Mouse (Mus musculus) myocyte (in vitro differentiated cells): ENCODE data around the gene Pcx. TPM values are rescaled to one million over a fixed set of nuclear protein-coding genes. Genes with fewer than 3 reads are reported as not detected.

Source experiments
- H3K27me3 ChIP-seq: one replicate; pipeline ENCODE4 v1.6.1; 2011; ENCODE audit not compliant: control insufficient read depth, insufficient read depth, insufficient read length
- H3K36me3 ChIP-seq: one replicate; pipeline ENCODE4 v1.6.1; 2011; ENCODE audit not compliant: control insufficient read depth, insufficient read depth
- H3K4me2 ChIP-seq: one replicate; pipeline ENCODE4 v1.6.1; 2011; ENCODE audit warnings: low read depth, control low read depth
- H3K4me3 ChIP-seq: one replicate; pipeline ENCODE4 v1.5.1; 2011; ENCODE audit warnings: mild to moderate bottlenecking, control low read depth, moderate library complexity
- H3K79me2 ChIP-seq: one replicate; pipeline ENCODE4 v1.6.1; 2011; ENCODE audit not compliant: control insufficient read depth, insufficient read depth
- H3ac ChIP-seq: one replicate; pipeline ENCODE4 v1.6.1; 2011; ENCODE audit not compliant: control insufficient read depth, insufficient read length
- CEBPB ChIP-seq: IDR thresholded peaks from 2 replicates; pipeline ENCODE4 v1.6.1; 2011; ENCODE audit warnings: mild to moderate bottlenecking, moderate library complexity; ENCODE audit not compliant: poor library complexity, insufficient read depth, severe bottlenecking
- E2F4 ChIP-seq: IDR thresholded peaks from one replicate; pipeline ENCODE4 v1.6.1; 2011; ENCODE audit warnings: mild to moderate bottlenecking, control low read depth, moderate library complexity; ENCODE audit not compliant: insufficient read depth
- MAX ChIP-seq: IDR thresholded peaks from one replicate; pipeline ENCODE4 v1.6.1; 2011; ENCODE audit warnings: low read depth, mild to moderate bottlenecking, control low read depth
- MYOD1 ChIP-seq, 3 experiments: IDR thresholded peaks; one replicate each; pipeline ENCODE4 v1.6.1; 2011; ENCODE audit warnings: control low read depth in 2 of 3, low read depth in 2 of 3, mild to moderate bottlenecking in 2 of 3, moderate library complexity in 1 of 3; ENCODE audit not compliant: insufficient read length in 2 of 3, control insufficient read depth in 1 of 3
- MYOG ChIP-seq, 3 experiments: IDR thresholded peaks; one replicate each; pipeline ENCODE4 v1.6.1; 2011; ENCODE audit warnings: control low read depth in 2 of 3, low read depth in 2 of 3, mild to moderate bottlenecking in 2 of 3; ENCODE audit not compliant: insufficient read length in 2 of 3, control insufficient read depth in 1 of 3, insufficient read depth in 1 of 3
- POLR2A ChIP-seq: IDR thresholded peaks from one replicate; pipeline ENCODE4 v1.6.1; 2011; ENCODE audit warnings: low read depth, mild to moderate bottlenecking, control low read depth, moderate library complexity; ENCODE audit not compliant: insufficient read length
- POLR2AphosphoS2 ChIP-seq: IDR thresholded peaks from one replicate; pipeline ENCODE4 v1.6.1; 2011; ENCODE audit warnings: low read depth, control low read depth; ENCODE audit not compliant: insufficient read length
- REST ChIP-seq: IDR thresholded peaks from one replicate; pipeline ENCODE4 v1.6.1; 2011; ENCODE audit warnings: mild to moderate bottlenecking, control low read depth, moderate library complexity; ENCODE audit not compliant: insufficient read depth, insufficient read length
- SRF ChIP-seq: IDR thresholded peaks from one replicate; pipeline ENCODE4 v1.6.1; 2011; ENCODE audit warnings: low read depth; ENCODE audit not compliant: control insufficient read depth, insufficient read length
- TCF12 ChIP-seq: IDR thresholded peaks from one replicate; pipeline ENCODE4 v1.6.1; 2011; ENCODE audit warnings: mild to moderate bottlenecking, control low read depth; ENCODE audit not compliant: poor library complexity, insufficient read depth, severe bottlenecking
- TCF3 ChIP-seq: IDR thresholded peaks from one replicate; pipeline ENCODE4 v1.6.1; 2011; ENCODE audit warnings: low read depth, control low read depth; ENCODE audit not compliant: insufficient read length
- USF1 ChIP-seq: IDR thresholded peaks from one replicate; pipeline ENCODE4 v1.6.1; 2011; ENCODE audit warnings: low read depth, mild to moderate bottlenecking, control low read depth, moderate library complexity
- polyA plus RNA-seq: library from polyadenylated mRNA; unstranded; fragments of >200 nt; fragmentation: generic; extraction: Trizol; gene quantifications from one replicate; pipeline ENCODE4 v1.2.1, GENCODE M21; 2012; ENCODE audit warnings: missing spikeins

Gene Pcx
- polyA plus RNA-seq, 1 experiment, result 16.3 TPM

GRCm38 (mm10) chr19:4516288-4516687 is 6.0 kb downstream of the Pcx start:
- no peak overlapping the region for H3K4me3 ChIP-seq
- H3K36me3 ChIP-seq, result no peaks in the 10 kb centered on the region
- H3K27me3 ChIP-seq, result no peaks in the 10 kb centered on the region
- H3K79me2 ChIP-seq, result no peaks in the 10 kb centered on the region
- H3K4me2 ChIP-seq, result no peak overlapping the region
- no peak overlapping the region for H3ac ChIP-seq
- TF ChIP-seq REST (no peak), E2F4 (no peak), USF1 (no peak), SRF (no peak), POLR2A (no peak), CEBPB (no peak), MYOG (IDR thresholded peaks at IDR 0.05; ENCODE audit: control insufficient read depth in 1 of 3, insufficient read depth in 1 of 3, insufficient read length in 2 of 3, low read depth in 2 of 3) (no peak), TCF12 (no peak), TCF3 (no peak), MYOD1 (IDR thresholded peaks at IDR 0.05; ENCODE audit: control insufficient read depth in 1 of 3, insufficient read length in 2 of 3, low read depth in 2 of 3) (no peak), MAX (no peak), POLR2AphosphoS2 (no peak)

- Histone ChIP-seq H3K36me3 (no peaks in the 10 kb centered on the region), H3K4me2 (no peak overlapping the region), H3K27me3 (no peaks in the 10 kb centered on the region), H3K79me2 (no peaks in the 10 kb centered on the region), H3ac (no peak overlapping the region), H3K4me3 (no peak overlapping the region)
- TF ChIP-seq MYOD1 (IDR thresholded peaks at IDR 0.05; ENCODE audit: control insufficient read depth in 1 of 3, insufficient read length in 2 of 3, low read depth in 2 of 3) (no peak), CEBPB (no peak), REST (no peak), POLR2A (no peak), TCF3 (no peak), USF1 (no peak), SRF (no peak), POLR2AphosphoS2 (no peak), MAX (no peak), TCF12 (no peak), MYOG (IDR thresholded peaks at IDR 0.05; ENCODE audit: control insufficient read depth in 1 of 3, insufficient read depth in 1 of 3, insufficient read length in 2 of 3, low read depth in 2 of 3) (no peak), E2F4 (no peak)
Observed at GRCm38 (mm10) chr19:4517483-4517882, 7.2 kb downstream of the Pcx start.

GRCm38 (mm10) chr19:4521426-4522050 is 11.3 kb downstream of the Pcx start:
- Histone ChIP-seq H3K27me3 (no peaks in the 10 kb centered on the region), H3K36me3 (no peaks in the 10 kb centered on the region), H3ac (no peak overlapping the region), H3K79me2 (no peaks in the 10 kb centered on the region), H3K4me3 (no peak overlapping the region), H3K4me2 (no peak overlapping the region)
- TF ChIP-seq REST (no peak), E2F4 (no peak), POLR2AphosphoS2 (no peak), MYOD1 (IDR thresholded peaks at IDR 0.05; ENCODE audit: control insufficient read depth in 1 of 3, insufficient read length in 2 of 3, low read depth in 2 of 3) (no peak), USF1 (no peak), MYOG (IDR thresholded peaks at IDR 0.05; ENCODE audit: control insufficient read depth in 1 of 3, insufficient read depth in 1 of 3, insufficient read length in 2 of 3, low read depth in 2 of 3) (no peak), CEBPB (no peak), MAX (no peak), TCF3 (no peak), TCF12 (no peak), POLR2A (no peak), SRF (no peak)

GRCm38 (mm10) chr19:4534646-4535045 is 24.4 kb downstream of the Pcx start:
- H3K79me2 ChIP-seq, result no peaks in the 10 kb centered on the region
- H3K4me2 ChIP-seq, result no peak overlapping the region
- no peak overlapping the region for H3K4me3 ChIP-seq
- H3ac ChIP-seq, result no peak overlapping the region
- TF ChIP-seq MYOD1 (IDR thresholded peaks at IDR 0.05; ENCODE audit: control insufficient read depth in 1 of 3, insufficient read length in 2 of 3, low read depth in 2 of 3) (no peak), MYOG (IDR thresholded peaks at IDR 0.05; ENCODE audit: control insufficient read depth in 1 of 3, insufficient read depth in 1 of 3, insufficient read length in 2 of 3, low read depth in 2 of 3) (no peak), POLR2A (no peak), CEBPB (no peak), E2F4 (no peak), SRF (no peak), TCF12 (no peak), MAX (no peak), POLR2AphosphoS2 (no peak), TCF3 (no peak), REST (no peak), USF1 (no peak)
- no peaks in the 10 kb centered on the region for H3K36me3 ChIP-seq
- no peaks in the 10 kb centered on the region for H3K27me3 ChIP-seq
